Mouse (Mus musculus): ENCODE measurements around the gene Uqcc1.
"Not testable (repeated sequence)": the region's sequence is repeated elsewhere in the genome, so short reads cannot be mapped to it uniquely, and the experiment has no call there.

The Uqcc1 gene

GRCm38 (mm10) chr2:155928711-155929345 lies 1.3 kb downstream of the Uqcc1 start:
- peak; percentile 23 for DNase-seq

- DNase-seq = not testable (repeated sequence)
These were observed 4.9 kb downstream of the Uqcc1 start for GRCm38 (mm10) chr2:155925213-155925612.

- DNase-seq = no peak
These were observed 7.0 kb downstream of the Uqcc1 start for GRCm38 (mm10) chr2:155923143-155923542.

GRCm38 (mm10) chr2:155914684-155915083 lies 15.4 kb downstream of the Uqcc1 start:
- no peak for DNase-seq

GRCm38 (mm10) chr2:155903632-155904008 lies 26.5 kb downstream of the Uqcc1 start:
- DNase-seq = no peak

- no peak for DNase-seq
These were observed 27.0 kb downstream of the Uqcc1 start for GRCm38 (mm10) chr2:155902989-155903631.

- DNase-seq = no peak
These were observed 34.9 kb downstream of the Uqcc1 start for GRCm38 (mm10) chr2:155895046-155895735.

GRCm38 (mm10) chr2:155894307-155895045 lies 35.6 kb downstream of the Uqcc1 start:
- no peak for DNase-seq

- no peak for DNase-seq
These were observed 43.3 kb downstream of the Uqcc1 start for GRCm38 (mm10) chr2:155886776-155887175.

- DNase-seq = no peak
These were observed 44.8 kb downstream of the Uqcc1 start for GRCm38 (mm10) chr2:155885271-155885697.

GRCm38 (mm10) chr2:155882087-155882486 lies 48.0 kb downstream of the Uqcc1 start:
- no peak for DNase-seq

- DNase-seq = peak; percentile 21
These were observed 50.9 kb downstream of the Uqcc1 start for GRCm38 (mm10) chr2:155878964-155879876.

GRCm38 (mm10) chr2:155873636-155874035 lies 56.5 kb downstream of the Uqcc1 start:
- DNase-seq = no peak

GRCm38 (mm10) chr2:155872930-155873507 lies 57.1 kb downstream of the Uqcc1 start:
- no peak for DNase-seq

GRCm38 (mm10) chr2:155872486-155872885 lies 57.6 kb downstream of the Uqcc1 start:
- no peak for DNase-seq

GRCm38 (mm10) chr2:155869772-155870171 lies 60.3 kb downstream of the Uqcc1 start:
- no peak for DNase-seq

- no peak for DNase-seq
These were observed 61.8 kb downstream of the Uqcc1 start for GRCm38 (mm10) chr2:155868320-155868719.

- no peak for DNase-seq
These were observed 66.7 kb downstream of the Uqcc1 start for GRCm38 (mm10) chr2:155863301-155863867.

- DNase-seq = no peak
These were observed 67.4 kb downstream of the Uqcc1 start for GRCm38 (mm10) chr2:155862573-155863300.

- DNase-seq = no peak
These were observed 68.5 kb downstream of the Uqcc1 start for GRCm38 (mm10) chr2:155861581-155861980.

- DNase-seq = peak; percentile 63
These were observed 70.0 kb downstream of the Uqcc1 start for GRCm38 (mm10) chr2:155860102-155860501.

Measured in kidney, adult 11 months (tissue).